Mouse (Mus musculus) macrophage (primary cell): ENCODE measurements around the gene Supv3l1. TPM values are rescaled to one million over a fixed set of nuclear protein-coding genes. Genes with fewer than 3 reads are reported as not detected.
"Not testable (repeated sequence)": the region's sequence is repeated elsewhere in the genome, so short reads cannot be mapped to it uniquely, and the experiment has no call there.

Experiments
- H3K27ac ChIP-seq: fragments of 350-480 bp; formaldehyde crosslinking; 2 replicates; pipeline ENCODE4 v1.9.0; 2021
- H3K36me3 ChIP-seq: fragments of 350-480 bp; formaldehyde crosslinking; 2 replicates; pipeline ENCODE4 v1.9.0; 2021; ENCODE audit errors: inconsistent target
- H3K4me3 ChIP-seq: fragments of 350-480 bp; formaldehyde crosslinking; 2 replicates; pipeline ENCODE4 v1.9.0; 2021; ENCODE audit errors: inconsistent target
- H3K79me2 ChIP-seq: fragments of 350-480 bp; formaldehyde crosslinking; 2 replicates; pipeline ENCODE4 v1.9.0; 2021; ENCODE audit errors: inconsistent target
- WGBS: methylation state at CpG from one replicate; pipeline ENCODE4 v1.1.7; 2026; ENCODE audit warnings: inconsistent platforms; ENCODE audit not compliant: missing documents; 5-methylcytosine and 5-hydroxymethylcytosine counted together
- polyA plus RNA-seq: library from polyadenylated mRNA; stranded (reverse); fragments of 250-400 nt; gene quantifications from 3 replicates; pipeline ENCODE4 v1.2.4, GENCODE M21; 2018; ENCODE audit warnings: inconsistent platforms
- total RNA-seq, 78 experiments: library from RNA; depleted of rRNA; stranded (reverse); fragments of 250-400 nt; gene quantifications; 1 replicate in 9 of 78; 2 replicates in 24 of 78; 3 replicates in 43 of 78; 4 replicates in 2 of 78; pipeline ENCODE4 v1.2.4; 2018; ENCODE audit warnings: inconsistent platforms in 56 of 78

The Supv3l1 gene
- total RNA-seq (2018; cell fraction: chromatin; rRNA removed): 10 to 100 TPM; 19.7 to 49.9 (median 32.0) TPM
- total RNA-seq (2018; cell fraction: cytosol; rRNA removed): 10 to 100 TPM in 2 of 26 experiments, 1 to 10 TPM in 24; 6.7 to 11.5 (median 8.5) TPM
- total RNA-seq (2018; cell fraction: nucleus; rRNA removed): 10 to 100 TPM; 14.5 to 41.4 (median 26.0) TPM
- polyA plus RNA-seq: 9.8 to 13.0 TPM (median 12.9 TPM) in 3 replicates

DNA sequence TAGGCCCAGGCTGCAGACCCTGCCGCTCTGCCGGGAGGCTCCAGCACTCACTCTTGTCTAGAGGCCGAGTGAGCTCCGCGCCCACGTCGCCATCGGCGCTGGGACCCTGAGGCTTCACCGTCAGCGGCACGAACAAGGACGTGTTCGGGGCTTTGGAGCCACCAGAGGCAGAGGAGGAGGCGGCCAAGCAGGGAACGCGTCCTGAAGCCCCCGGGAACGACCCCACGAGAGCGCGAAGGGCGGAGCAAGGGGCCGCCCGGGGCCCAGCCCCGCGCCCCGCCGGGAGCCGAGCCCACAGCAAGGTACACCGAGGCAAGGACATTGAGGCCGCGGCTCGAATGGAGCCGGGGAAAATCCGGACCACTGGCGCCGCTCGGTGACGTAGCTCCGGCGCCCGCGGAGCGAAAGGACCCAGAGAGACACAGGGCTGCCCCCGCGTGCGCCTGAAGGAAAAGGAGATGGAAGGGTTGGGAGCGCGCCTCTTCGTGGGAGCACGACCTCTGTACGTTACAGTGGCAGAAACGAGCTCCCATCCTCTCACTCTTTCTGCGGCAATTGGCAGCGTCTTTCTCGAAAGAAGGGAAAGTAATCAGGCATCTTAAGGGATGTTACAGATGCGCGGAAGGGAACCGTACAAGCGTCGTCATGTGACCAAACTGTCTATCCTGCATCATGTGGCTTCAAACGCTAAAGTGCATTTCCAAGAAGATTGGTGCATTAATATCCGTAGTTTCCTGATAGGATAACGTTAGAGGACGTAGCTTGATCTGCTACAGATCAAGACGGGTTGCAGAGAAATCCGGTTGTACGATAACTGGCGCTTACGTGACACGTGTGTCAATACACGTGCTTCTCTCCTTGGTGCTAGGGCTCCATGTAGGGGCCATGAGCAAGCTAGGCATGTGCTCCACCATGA, at the start of gene Supv3l1, which contains the start of gene 4930507D05Rik:
Supv3l1 (minus strand) TSS at position 375 of the 916 bp plus-strand sequence.
4930507D05Rik (plus strand) TSS at position 126 of the 916 bp plus-strand sequence.
- Histone ChIP-seq H3K27ac (peak within 1 kb of the TSS; percentile 97), H3K4me3 (peak within 1 kb of the TSS; percentile 90), H3K79me2 (peaks cover 18% of the 10 kb centered on the region), H3K36me3 (peaks cover 28% of the 10 kb centered on the region)
- WGBS: under 1% methylated on average over 73 of the region's 73 CpGs

DNA sequence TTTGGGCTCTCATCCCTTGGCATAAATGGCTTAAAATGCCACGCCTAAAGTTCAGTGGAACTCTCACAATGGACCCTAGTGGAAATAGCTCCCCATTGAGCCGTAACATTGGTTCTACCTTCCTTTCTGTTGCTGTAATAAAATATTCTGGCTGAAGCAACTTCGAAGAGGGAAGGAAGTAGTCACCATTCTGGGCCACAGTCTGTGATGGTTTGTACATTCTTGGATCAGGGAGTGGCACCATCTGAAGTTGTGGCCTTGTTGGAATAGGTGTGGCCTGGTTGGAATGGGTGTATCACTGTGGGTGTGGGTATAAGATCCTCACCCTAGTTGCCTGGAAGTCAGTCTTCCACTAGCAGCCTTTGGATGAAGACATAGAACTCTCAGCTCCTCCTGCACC, 42.1 kb upstream of the Supv3l1 start:
- not testable (repeated sequence) for H3K4me3 ChIP-seq, H3K79me2 ChIP-seq, H3K36me3 ChIP-seq
- WGBS: 59% methylated on average over 3 of the region's 3 CpGs
- H3K27ac ChIP-seq: peak overlapping the region; percentile 31; the same call in 1 of the 2 replicates

GRCm38 (mm10) chr10:62488266-62488665, 38.7 kb upstream of the Supv3l1 start:
- 11% methylated on average over 1 of the region's 1 CpGs for WGBS
- Histone ChIP-seq H3K27ac (no peak overlapping the region), H3K79me2 (peaks cover 30% of the 10 kb centered on the region), H3K36me3 (no peaks in the 10 kb centered on the region), H3K4me3 (no peak overlapping the region)

GRCm38 (mm10) chr10:62486618-62487415, 37.3 kb upstream of the Supv3l1 start, which contains the start of gene Vps26a:
TSS of gene Vps26a (minus strand) at chr10:62486805.
- Histone ChIP-seq H3K27ac (peak within 1 kb of the TSS; percentile 87), H3K36me3 (no peaks in the 10 kb centered on the region), H3K79me2 (peaks cover 44% of the 10 kb centered on the region), H3K4me3 (peak within 1 kb of the TSS; percentile 82)
- WGBS: under 1% methylated on average over 38 of the region's 59 CpGs

- Histone ChIP-seq H3K79me2 (peaks cover 52% of the 10 kb centered on the region), H3K36me3 (no peaks in the 10 kb centered on the region), H3K4me3 (peak overlapping the region; percentile 82), H3K27ac (peak overlapping the region; percentile 86)
- 1% methylated on average over 48 of the region's 48 CpGs for WGBS
Observed at GRCm38 (mm10) chr10:62485878-62486582, 36.5 kb upstream of the Supv3l1 start.

GRCm38 (mm10) chr10:62481108-62481852, 31.7 kb upstream of the Supv3l1 start:
- Histone ChIP-seq H3K4me3 (no peak overlapping the region), H3K27ac (no peak overlapping the region), H3K36me3 (peaks cover 22% of the 10 kb centered on the region), H3K79me2 (peaks cover 100% of the 10 kb centered on the region)
- WGBS: 92% methylated on average over 7 of the region's 7 CpGs

DNA sequence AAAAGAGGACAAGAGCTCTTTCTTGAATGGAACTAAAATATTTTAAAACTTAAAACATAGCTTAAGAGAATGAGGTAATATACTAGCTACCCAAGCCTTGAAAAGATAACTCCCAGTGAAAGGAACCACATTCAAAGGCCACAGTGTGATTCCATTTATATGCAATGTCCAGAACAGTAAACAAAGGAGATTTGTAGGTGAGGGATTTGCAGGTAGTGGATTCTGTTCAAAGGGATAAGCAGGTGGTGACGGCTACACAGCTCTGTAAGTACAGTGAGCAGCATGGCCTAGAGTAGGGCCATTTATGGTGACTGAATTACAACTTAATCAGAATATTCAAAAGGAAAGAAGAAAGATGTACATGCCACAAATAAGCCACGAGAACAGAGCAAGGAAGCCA, 27.4 kb upstream of the Supv3l1 start:
- no peak overlapping the region for H3K27ac ChIP-seq

GRCm38 (mm10) chr10:62474944-62475343, 25.4 kb upstream of the Supv3l1 start:
- H3K36me3 ChIP-seq: peaks cover 49% of the 10 kb centered on the region
- WGBS: 97% methylated on average over 10 of the region's 10 CpGs
- no peak overlapping the region for H3K4me3 ChIP-seq
- no peak overlapping the region for H3K27ac ChIP-seq
- H3K79me2 ChIP-seq: peaks cover 100% of the 10 kb centered on the region

More for the DNA sequence above, 27.4 kb upstream of the Supv3l1 start:
- Histone ChIP-seq H3K4me3 (no peak overlapping the region), H3K79me2 (peaks cover 100% of the 10 kb centered on the region), H3K36me3 (peaks cover 40% of the 10 kb centered on the region)
- WGBS: 69% methylated on average over 2 of the region's 2 CpGs

DNA sequence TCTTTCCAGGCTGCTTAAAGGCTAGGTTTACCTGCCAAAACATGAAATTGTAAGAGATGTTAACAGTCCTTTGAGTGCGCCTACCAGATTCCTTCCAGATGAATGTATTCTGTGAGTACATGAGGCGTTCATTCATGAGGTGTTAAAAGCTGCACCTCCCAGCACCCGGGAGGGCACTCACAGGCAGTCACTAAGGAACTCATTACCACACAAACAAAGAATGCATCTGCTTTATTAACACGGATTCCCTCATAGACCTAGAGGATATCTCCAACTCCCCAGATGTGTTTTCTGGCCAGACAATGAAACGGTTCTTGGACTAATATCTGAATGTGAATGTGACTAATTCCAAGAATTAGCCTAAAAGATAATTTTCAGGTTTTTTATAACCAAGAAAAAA, 21.6 kb upstream of the Supv3l1 start:
- peaks cover 100% of the 10 kb centered on the region for H3K79me2 ChIP-seq
- H3K36me3 ChIP-seq: peaks cover 55% of the 10 kb centered on the region; the same call in 1 of the 2 replicates
- H3K4me3 ChIP-seq: no peak overlapping the region
- no peak overlapping the region for H3K27ac ChIP-seq
- WGBS: 95% methylated on average over 5 of the region's 5 CpGs

- H3K79me2 ChIP-seq: peaks cover 100% of the 10 kb centered on the region
- H3K27ac ChIP-seq: no peak overlapping the region
- WGBS: 81% methylated on average over 4 of the region's 4 CpGs
- H3K4me3 ChIP-seq: no peak overlapping the region
- peaks cover 52% of the 10 kb centered on the region; the same call in 1 of the 2 replicates for H3K36me3 ChIP-seq
Observed at GRCm38 (mm10) chr10:62469736-62470135, 20.2 kb upstream of the Supv3l1 start.

- Histone ChIP-seq H3K4me3 (no peak overlapping the region), H3K36me3 (peaks cover 81% of the 10 kb centered on the region), H3K79me2 (peaks cover 46% of the 10 kb centered on the region), H3K27ac (no peak overlapping the region)
Observed at GRCm38 (mm10) chr10:62461321-62461720, 11.8 kb upstream of the Supv3l1 start.

DNA sequence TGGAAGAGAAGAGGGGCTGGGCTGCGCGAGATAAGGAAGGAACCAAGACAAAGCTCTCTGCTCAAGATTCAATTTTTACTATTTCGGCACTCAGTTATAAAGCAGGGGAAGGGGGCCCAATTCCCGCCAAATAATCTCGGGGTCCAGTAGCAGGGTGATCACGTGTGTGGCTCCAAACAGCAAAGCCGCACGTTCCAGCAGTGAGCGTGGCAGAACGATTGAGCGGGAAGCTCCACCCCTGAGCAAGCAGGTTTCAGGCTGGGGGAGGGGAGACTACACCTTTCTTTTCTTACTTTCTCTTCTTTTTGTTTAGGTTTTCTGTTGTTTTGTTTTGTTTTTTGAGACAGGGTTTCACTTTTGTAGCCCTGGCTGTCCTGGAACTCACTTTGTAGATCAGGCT, 2.5 kb upstream of the Supv3l1 start:
- not testable (repeated sequence) for H3K4me3 ChIP-seq, H3K27ac ChIP-seq
- WGBS: 91% methylated on average over 7 of the region's 11 CpGs
- Histone ChIP-seq H3K79me2 (peaks cover 18% of the 10 kb centered on the region), H3K36me3 (peaks cover 30% of the 10 kb centered on the region)

DNA sequence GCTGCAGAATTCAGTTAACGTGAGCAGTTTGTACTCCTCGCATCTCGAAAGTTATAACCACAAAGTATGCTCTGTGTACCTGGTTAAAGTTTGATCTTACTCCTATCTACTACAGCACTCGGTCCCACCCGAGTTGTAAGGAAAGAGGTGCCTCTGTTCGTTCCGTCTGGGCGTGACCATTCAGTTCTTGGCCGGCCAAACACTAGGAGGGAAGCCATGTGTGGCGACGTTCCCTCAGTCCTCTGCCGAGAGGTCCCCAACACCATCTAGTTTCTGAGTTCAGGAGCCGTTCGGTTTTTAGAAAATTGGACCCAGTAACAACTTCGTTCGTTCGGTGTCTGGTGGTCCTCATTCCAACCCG, 722 bp upstream of the Supv3l1 start:
- peaks cover 18% of the 10 kb centered on the region for H3K79me2 ChIP-seq
- peak overlapping the region; percentile 90 for H3K4me3 ChIP-seq
- H3K27ac ChIP-seq: peak overlapping the region; percentile 97
- WGBS: 33% methylated on average over 16 of the region's 18 CpGs
- peaks cover 28% of the 10 kb centered on the region for H3K36me3 ChIP-seq
